Mouse (Mus musculus) spleen, adult 2 months (tissue): ENCODE data around the gene Slit3.

Experiments used
- CTCF ChIP-seq: fragments of 200-500 bp; IDR thresholded peaks from 2 replicates; pipeline ENCODE4 v1.5.1; 2011; ENCODE audit warnings: mild to moderate bottlenecking, inconsistent platforms; ENCODE audit not compliant: insufficient read depth, insufficient read length, insufficient replicate concordance; ENCODE audit errors: extremely low read depth
- POLR2A ChIP-seq: fragments of 200-500 bp; IDR thresholded peaks from 2 replicates; pipeline ENCODE4 v1.6.1; 2011; ENCODE audit warnings: low read depth, low read length, inconsistent platforms

GRCm38 (mm10) chr11:35663661-35664060 is 542.6 kb downstream of the Slit3 start:
- TF ChIP-seq POLR2A (no peak), CTCF (no peak)
